Mouse (Mus musculus): ENCODE data around the gene Haspin. TPM values are rescaled to one million over a fixed set of nuclear protein-coding genes. Genes with fewer than 3 reads are reported as not detected.

The Haspin gene
- total and polyA plus RNA-seq, 3 experiments = 26.9 to 28.3 TPM; not detected in 1

DNA sequence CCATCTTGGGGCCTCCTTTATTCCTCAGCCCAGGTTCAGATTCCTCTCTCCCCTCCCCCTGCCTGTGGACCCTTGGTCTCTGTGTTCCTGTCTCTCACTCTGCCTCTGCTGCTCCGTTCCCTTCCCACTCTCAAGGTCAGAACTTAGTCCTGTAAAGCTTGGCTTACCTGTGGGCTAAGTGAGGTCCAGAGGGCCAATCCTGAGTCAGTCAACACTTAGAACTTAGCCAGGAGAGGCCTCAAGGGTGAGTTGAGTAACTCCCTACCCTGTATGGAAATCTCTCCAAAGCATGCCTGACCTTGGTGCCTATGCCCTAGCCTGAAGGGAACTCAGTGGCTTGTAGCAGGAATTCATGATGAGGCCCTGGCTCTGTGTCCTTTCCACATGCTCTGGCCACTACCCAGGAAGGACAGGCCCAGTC is 6.2 kb upstream of the Haspin start:
- Histone ChIP-seq H3K36me3 (ENCODE audit: control insufficient read depth in 1 of 2, insufficient read depth in 2 of 2, low read length in 2 of 2) (no peaks in the 10 kb centered on the region), H3K79me2 (ENCODE audit: control insufficient read depth, insufficient read depth, low read length, poor library complexity) (no peaks in the 10 kb centered on the region), H3K4me3 (ENCODE audit: control insufficient read depth in 1 of 2, insufficient read depth in 1 of 2, low read depth in 2 of 2, low read length in 2 of 2) (no peak overlapping the region), H3K27ac (ENCODE audit: control insufficient read depth, low read depth, low read length) (no peak overlapping the region), H3K9me3 (replicated peaks; ENCODE audit: insufficient read depth, low read length) (no peaks in the 10 kb centered on the region), H3K9ac (ENCODE audit: control insufficient read depth, low read depth, low read length, poor library complexity, severe bottlenecking) (no peak overlapping the region), H3K4me1 (ENCODE audit: control insufficient read depth in 1 of 2, insufficient read depth in 2 of 2, low read length in 2 of 2) (no peaks in the 10 kb centered on the region), H3K27me3 (ENCODE audit: control insufficient read depth in 1 of 2, insufficient read depth in 2 of 2, low read length in 2 of 2) (no peaks in the 10 kb centered on the region; a peak in 2 of 4 replicates)
- no peak for TF ChIP-seq POLR2AphosphoS5 (IDR thresholded peaks at IDR 0.05; ENCODE audit: borderline replicate concordance, low read depth, low read length)
- no peak for TF ChIP-seq MAFK (IDR thresholded peaks at IDR 0.05; ENCODE audit: borderline replicate concordance, low read depth, low read length)
- TF ChIP-seq MEF2A (IDR thresholded peaks at IDR 0.05; ENCODE audit: extremely low read depth, insufficient replicate concordance, low read depth, low read length, poor library complexity, severe bottlenecking) = no peak
- TF ChIP-seq NELFE (IDR thresholded peaks at IDR 0.05; ENCODE audit: low read depth, low read length) = no peak
- no peak for TF ChIP-seq HCFC1 (IDR thresholded peaks at IDR 0.05; ENCODE audit: low read depth, low read length)
- no peak for TF ChIP-seq CHD1 (IDR thresholded peaks at IDR 0.05; ENCODE audit: low read depth, low read length)
- TF ChIP-seq ELF1 (IDR thresholded peaks at IDR 0.05; ENCODE audit: low read depth, low read length) = no peak
- TF ChIP-seq ZNF384 (IDR thresholded peaks at IDR 0.05; ENCODE audit: low read depth, low read length) = no peak
- TF ChIP-seq E2F4 (IDR thresholded peaks at IDR 0.05; ENCODE audit: borderline replicate concordance, low read depth, low read length) = no peak
- TF ChIP-seq POLR2A (IDR thresholded peaks at IDR 0.05; ENCODE audit: control insufficient read depth in 1 of 2, insufficient read depth in 1 of 2, low read depth in 1 of 2, low read length in 2 of 2, poor library complexity in 1 of 2) = no peak
- no peak for TF ChIP-seq GATA1 (IDR thresholded peaks at IDR 0.05; ENCODE audit: low read depth, low read length)
- TF ChIP-seq USF1 (IDR thresholded peaks at IDR 0.05; ENCODE audit: low read depth, low read length) = no peak
- no peak for TF ChIP-seq JUND (IDR thresholded peaks at IDR 0.05; ENCODE audit: low read depth, low read length)
- TF ChIP-seq MAX (IDR thresholded peaks at IDR 0.05; ENCODE audit: low read length) = no peak
- no peak for TF ChIP-seq EP300 (IDR thresholded peaks at IDR 0.05; ENCODE audit: low read depth in 1 of 2, low read length in 2 of 2)
- TF ChIP-seq RAD21 (IDR thresholded peaks at IDR 0.05; ENCODE audit: low read depth, low read length) = no peak
- no peak for TF ChIP-seq POLR2AphosphoS2 (IDR thresholded peaks at IDR 0.05; ENCODE audit: low read length)
- no peak for DNase-seq (ENCODE audit: low read depth, low spot score)

DNA sequence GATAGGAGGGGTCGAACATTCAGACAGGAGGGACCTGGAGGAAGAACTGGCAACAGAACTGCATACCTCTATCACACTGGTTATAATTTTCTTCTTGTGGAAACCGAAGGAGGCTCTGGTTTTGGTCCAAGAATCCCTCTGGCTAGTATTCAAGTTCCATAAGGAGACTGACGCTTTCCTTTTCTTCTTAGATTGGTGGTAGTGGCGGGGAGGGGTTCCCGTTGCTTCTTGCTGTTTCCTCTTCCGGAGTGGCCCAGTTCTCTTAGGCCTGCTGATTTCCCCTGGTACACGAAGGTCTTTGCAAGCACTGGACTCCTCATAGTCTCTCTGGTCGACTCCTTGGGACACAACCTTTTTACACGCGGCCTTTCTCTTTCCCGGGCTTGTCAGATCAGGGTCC is 978 bp downstream of the Haspin start:
- H3K4me1 ChIP-seq (ENCODE audit: control insufficient read depth in 1 of 2, insufficient read depth in 2 of 2, low read length in 2 of 2) = peaks cover 4 to 44% of the 10 kb centered on the region in 2 experiments

More for the DNA sequence above, 978 bp downstream of the Haspin start:
- Histone ChIP-seq H3K79me2 (ENCODE audit: control insufficient read depth, insufficient read depth, low read length, poor library complexity) (peaks cover 57% of the 10 kb centered on the region), H3K9ac (ENCODE audit: control insufficient read depth, low read depth, low read length, poor library complexity, severe bottlenecking) (peak overlapping the region; percentile 97), H3K36me3 (ENCODE audit: control insufficient read depth in 1 of 2, insufficient read depth in 2 of 2, low read length in 2 of 2) (peaks cover 0 to 41% of the 10 kb centered on the region in 2 experiments; a peak in 3 of 4 replicates), H3K27ac (ENCODE audit: control insufficient read depth, low read depth, low read length) (peak overlapping the region; percentile 22; the same call in 1 of the 2 replicates), H3K4me3 (ENCODE audit: control insufficient read depth in 1 of 2, insufficient read depth in 1 of 2, low read depth in 2 of 2, low read length in 2 of 2) (peak overlapping the region; percentile 87 to 97), H3K9me3 (replicated peaks; ENCODE audit: insufficient read depth, low read length) (no peaks in the 10 kb centered on the region), H3K27me3 (ENCODE audit: control insufficient read depth in 1 of 2, insufficient read depth in 2 of 2, low read length in 2 of 2) (no peaks in the 10 kb centered on the region)
- TF ChIP-seq CHD2 (IDR thresholded peaks at IDR 0.05; ENCODE audit: low read length) (no peak), USF2 (IDR thresholded peaks at IDR 0.05; ENCODE audit: borderline replicate concordance in 1 of 2, insufficient read depth in 1 of 2, low read depth in 1 of 2, low read length in 2 of 2) (no peak), GATA1 (IDR thresholded peaks at IDR 0.05; ENCODE audit: low read depth, low read length) (no peak), ETS1 (IDR thresholded peaks at IDR 0.05; ENCODE audit: low read depth, low read length) (no peak; the same call in 1 of the 2 replicates), HCFC1 (IDR thresholded peaks at IDR 0.05; ENCODE audit: low read depth, low read length) (peak; percentile 43), RAD21 (IDR thresholded peaks at IDR 0.05; ENCODE audit: low read depth, low read length) (no peak), BHLHE40 (IDR thresholded peaks at IDR 0.05; ENCODE audit: borderline replicate concordance, low read depth, low read length) (no peak), TCF12 (IDR thresholded peaks at IDR 0.05; ENCODE audit: low read depth, low read length) (no peak), EP300 (IDR thresholded peaks at IDR 0.05; ENCODE audit: low read depth in 1 of 2, low read length in 2 of 2) (peak in 1 of 2 experiments; percentile 24; a peak in 1 of 4 replicates), POLR2A (IDR thresholded peaks at IDR 0.05; ENCODE audit: control insufficient read depth in 1 of 2, insufficient read depth in 1 of 2, low read depth in 1 of 2, low read length in 2 of 2, poor library complexity in 1 of 2) (peak in 1 of 2 experiments; percentile 34; a peak in 1 of 4 replicates), ZC3H11A (IDR thresholded peaks at IDR 0.05; ENCODE audit: low read depth, low read length) (no peak), RCOR1 (IDR thresholded peaks at IDR 0.05; ENCODE audit: low read depth, low read length) (no peak), NRF1 (IDR thresholded peaks at IDR 0.05; ENCODE audit: insufficient read depth, low read depth, low read length, poor library complexity, severe bottlenecking) (no peak), MAFK (IDR thresholded peaks at IDR 0.05; ENCODE audit: borderline replicate concordance, low read depth, low read length) (0 out of 2 replicates have a peak, but pooled peaks have one; percentile 4), MEF2A (IDR thresholded peaks at IDR 0.05; ENCODE audit: extremely low read depth, insufficient replicate concordance, low read depth, low read length, poor library complexity, severe bottlenecking) (no peak), JUND (IDR thresholded peaks at IDR 0.05; ENCODE audit: low read depth, low read length) (no peak), SIN3A (IDR thresholded peaks at IDR 0.05; ENCODE audit: low read length) (0 out of 2 replicates have a peak, but pooled peaks have one; percentile 49), POLR2AphosphoS5 (IDR thresholded peaks at IDR 0.05; ENCODE audit: borderline replicate concordance, low read depth, low read length) (no peak), CHD1 (IDR thresholded peaks at IDR 0.05; ENCODE audit: low read depth, low read length) (peak; percentile 86; the same call in 1 of the 2 replicates), E2F4 (IDR thresholded peaks at IDR 0.05; ENCODE audit: borderline replicate concordance, low read depth, low read length) (0 out of 2 replicates have a peak, but pooled peaks have one; percentile 16)
- DNase-seq (ENCODE audit: low read depth, low spot score) = peak; percentile 75
